Mouse (Mus musculus) liver, postnatal 0 days (tissue): ENCODE measurements around the gene Trpc4.

Experiments
- CTCF ChIP-seq: sonication (generic); IDR thresholded peaks from 2 replicates; pipeline ENCODE4 v1.5.1; 2016; ENCODE audit warnings: antibody characterized with exemption, low read depth
- EP300 ChIP-seq: IDR thresholded peaks from 2 replicates; pipeline ENCODE4 v1.6.1; 2016; ENCODE audit warnings: antibody characterized with exemption, low read depth, mild to moderate bottlenecking

DNA sequence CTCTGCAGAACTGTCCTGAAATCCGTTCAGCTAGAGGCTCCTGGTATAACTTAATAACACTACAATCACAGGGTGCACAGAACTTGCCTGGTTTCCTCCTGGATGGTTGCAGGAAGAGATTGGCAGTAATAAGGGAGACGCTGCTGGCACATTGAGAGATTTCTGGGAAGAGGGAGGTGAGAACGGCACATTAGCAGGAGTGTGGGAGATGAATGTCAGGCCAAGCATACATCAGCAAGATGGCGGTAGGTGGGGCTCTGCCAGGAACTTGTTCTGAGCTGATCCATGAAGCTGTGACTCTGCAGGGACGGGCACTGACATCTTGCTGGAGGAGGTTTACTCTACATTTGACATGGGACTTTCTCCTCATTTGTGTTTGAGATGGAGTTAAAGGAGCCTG is 48.6 kb downstream of the Trpc4 start:
- TF ChIP-seq CTCF (no peak), EP300 (no peak)
